Mouse (Mus musculus): ENCODE results near the gene Exd2. TPM values are rescaled to one million over a fixed set of nuclear protein-coding genes. Genes with fewer than 3 reads are reported as not detected.

Gene Exd2
- total and polyA plus RNA-seq, 2 experiments, result 4.9 to 9.8 TPM

DNA sequence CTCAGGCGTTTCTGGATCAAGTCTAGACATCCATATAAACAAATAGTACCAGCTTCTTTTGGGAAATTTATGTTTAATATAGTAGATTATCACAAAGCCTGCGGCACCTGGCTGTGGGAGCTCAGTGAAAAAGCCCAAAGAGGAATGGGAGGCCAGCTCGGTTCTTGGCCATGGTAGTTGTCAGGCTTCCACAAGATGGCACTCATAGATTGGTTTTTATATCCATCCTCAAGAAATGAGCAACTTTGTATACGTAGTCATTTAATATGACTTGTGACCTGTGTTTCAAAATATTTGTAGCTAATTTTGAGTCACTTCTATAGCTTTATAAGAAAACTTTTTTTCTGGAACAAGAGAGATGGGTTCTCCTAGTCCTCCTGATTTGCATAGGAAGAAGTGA lies 35.5 kb downstream of the Exd2 start:
- H3K79me2 ChIP-seq (ENCODE audit: control insufficient read depth, insufficient read depth, low read length), result no peaks in the 10 kb centered on the region
- no peak overlapping the region for H3K9ac ChIP-seq (ENCODE audit: low read depth, low read length)
- no peak for DNase-seq (ENCODE audit: extremely low read depth, low read depth, low spot score)
- H3K4me1 ChIP-seq (ENCODE audit: control insufficient read depth, insufficient read depth, low read length), result no peaks in the 10 kb centered on the region; the same call in 1 of the 2 replicates
- no peaks in the 10 kb centered on the region for H3K27me3 ChIP-seq (ENCODE audit: control insufficient read depth, insufficient read depth, low read length)
- H3K4me3 ChIP-seq (ENCODE audit: insufficient read depth, low read depth, low read length), result no peak overlapping the region
- 0 out of 2 replicates have a peak, but pooled peaks cover 2% of the 10 kb centered on the region for H3K36me3 ChIP-seq (ENCODE audit: control insufficient read depth, insufficient read depth, low read length)
- 77% methylated on average over 4 of the region's 4 CpGs for WGBS
- H3K27ac ChIP-seq (replicated peaks; ENCODE audit: insufficient read depth, low read depth, low read length), result no peak overlapping the region
- TF ChIP-seq POLR2A (IDR thresholded peaks at IDR 0.05; ENCODE audit: extremely low read depth, insufficient read depth, low read length), result no peak
- no peak for TF ChIP-seq CTCF (IDR thresholded peaks at IDR 0.05; ENCODE audit: low read depth, low read length)

DNA sequence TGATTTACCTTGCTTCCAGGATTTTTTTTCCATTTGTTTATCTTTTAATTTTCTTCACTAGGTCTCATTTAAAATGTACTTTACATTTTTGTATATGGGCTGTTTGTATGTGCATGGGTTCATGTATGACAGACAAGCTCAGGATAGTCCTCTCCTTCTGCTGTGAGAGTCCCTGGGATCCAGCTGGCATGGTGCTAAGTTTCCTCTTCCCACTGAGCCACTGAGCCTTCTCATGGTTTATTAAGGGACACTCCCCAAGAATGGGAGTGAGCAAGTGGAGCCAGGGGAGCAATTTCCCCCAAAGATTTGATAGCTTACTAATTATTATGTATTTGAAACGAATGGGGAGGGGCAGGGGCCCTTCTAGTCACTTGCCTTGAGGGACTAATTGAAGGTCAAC lies 37.6 kb downstream of the Exd2 start:
- Histone ChIP-seq H3K4me1 (ENCODE audit: control insufficient read depth, insufficient read depth, low read length) (no peaks in the 10 kb centered on the region), H3K9ac (ENCODE audit: low read depth, low read length) (no peak overlapping the region), H3K79me2 (ENCODE audit: control insufficient read depth, insufficient read depth, low read length) (no peaks in the 10 kb centered on the region), H3K4me3 (ENCODE audit: insufficient read depth, low read depth, low read length) (no peak overlapping the region), H3K27me3 (ENCODE audit: control insufficient read depth, insufficient read depth, low read length) (no peaks in the 10 kb centered on the region), H3K36me3 (ENCODE audit: control insufficient read depth, insufficient read depth, low read length) (0 out of 2 replicates have a peak, but pooled peaks cover 2% of the 10 kb centered on the region), H3K27ac (replicated peaks; ENCODE audit: insufficient read depth, low read depth, low read length) (no peak overlapping the region)
- WGBS, result 83% methylated on average over 1 of the region's 1 CpGs
- no peak for TF ChIP-seq CTCF (IDR thresholded peaks at IDR 0.05; ENCODE audit: low read depth, low read length)
- no peak for TF ChIP-seq POLR2A (IDR thresholded peaks at IDR 0.05; ENCODE audit: extremely low read depth, insufficient read depth, low read length)
- DNase-seq (ENCODE audit: extremely low read depth, low read depth, low spot score), result no peak

DNA sequence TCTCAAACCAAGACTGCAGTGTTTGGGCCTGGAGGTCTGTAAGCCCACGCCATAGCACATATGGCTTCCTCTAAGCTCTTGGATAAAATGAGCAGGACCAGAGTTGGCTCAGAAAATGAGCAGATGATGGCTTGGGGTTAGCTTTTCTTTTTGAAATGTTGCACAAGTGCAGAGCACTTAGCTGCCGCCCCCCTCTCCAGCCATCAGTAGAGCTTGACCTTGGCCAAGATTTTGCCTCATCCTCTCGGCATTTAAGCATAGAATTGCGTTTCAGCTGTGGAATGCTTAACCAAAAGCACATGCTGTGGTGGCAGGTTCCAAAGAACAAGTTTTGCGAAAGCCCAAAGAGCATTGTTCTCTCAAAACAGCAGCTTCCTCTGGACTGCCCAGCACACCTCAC lies 41.8 kb downstream of the Exd2 start:
- DNase-seq (ENCODE audit: extremely low read depth, low read depth, low spot score), result no peak
- no peak overlapping the region for H3K27ac ChIP-seq (replicated peaks; ENCODE audit: insufficient read depth, low read depth, low read length)
- no peaks in the 10 kb centered on the region for H3K36me3 ChIP-seq (ENCODE audit: control insufficient read depth, insufficient read depth, low read length)
- H3K9ac ChIP-seq (ENCODE audit: low read depth, low read length), result no peak overlapping the region
- 65% methylated on average over 5 of the region's 5 CpGs for WGBS
- no peaks in the 10 kb centered on the region for H3K27me3 ChIP-seq (ENCODE audit: control insufficient read depth, insufficient read depth, low read length)
- no peaks in the 10 kb centered on the region for H3K4me1 ChIP-seq (ENCODE audit: control insufficient read depth, insufficient read depth, low read length)
- TF ChIP-seq POLR2A (IDR thresholded peaks at IDR 0.05; ENCODE audit: extremely low read depth, insufficient read depth, low read length), result no peak
- TF ChIP-seq CTCF (IDR thresholded peaks at IDR 0.05; ENCODE audit: low read depth, low read length), result no peak
- no peaks in the 10 kb centered on the region for H3K79me2 ChIP-seq (ENCODE audit: control insufficient read depth, insufficient read depth, low read length)
- no peak overlapping the region for H3K4me3 ChIP-seq (ENCODE audit: insufficient read depth, low read depth, low read length)

DNA sequence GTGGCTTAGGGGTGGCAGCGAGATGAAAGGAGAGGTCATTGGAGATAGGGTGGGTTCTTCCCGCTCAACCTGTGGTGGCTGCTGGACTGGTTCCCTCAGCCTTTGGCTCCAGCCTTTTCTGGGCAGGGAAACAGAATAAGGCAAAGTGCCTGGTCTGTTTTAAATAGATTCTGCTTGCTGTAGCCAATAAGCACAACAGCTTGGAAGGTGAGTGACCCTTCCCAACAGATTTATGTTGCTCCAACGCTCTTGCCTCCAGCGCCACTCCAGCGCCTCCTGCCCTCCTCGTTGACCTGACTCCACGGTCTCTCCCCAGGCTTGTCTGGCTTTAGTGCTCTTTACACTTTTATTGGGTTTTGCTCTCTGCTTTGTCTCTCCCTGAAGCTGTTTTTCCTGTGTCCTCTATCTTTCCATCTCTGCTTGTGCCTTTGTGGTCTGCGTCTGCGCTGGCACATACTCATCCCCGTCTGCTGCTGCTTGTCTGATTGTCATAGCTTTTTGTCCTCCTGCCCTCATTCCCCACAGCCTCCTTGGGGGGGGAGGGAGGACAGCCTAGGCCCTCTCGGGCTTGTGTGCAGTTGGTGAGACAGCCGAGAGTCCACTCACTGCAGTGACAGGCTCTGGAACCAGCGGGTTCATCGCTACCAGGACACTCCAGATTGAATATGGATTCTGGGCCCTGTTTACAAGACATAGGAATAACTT lies 44.3 kb downstream of the Exd2 start:
- Histone ChIP-seq H3K27ac (replicated peaks; ENCODE audit: insufficient read depth, low read depth, low read length) (no peak overlapping the region), H3K9ac (ENCODE audit: low read depth, low read length) (no peak overlapping the region), H3K4me1 (ENCODE audit: control insufficient read depth, insufficient read depth, low read length) (no peaks in the 10 kb centered on the region), H3K36me3 (ENCODE audit: control insufficient read depth, insufficient read depth, low read length) (no peaks in the 10 kb centered on the region), H3K27me3 (ENCODE audit: control insufficient read depth, insufficient read depth, low read length) (no peaks in the 10 kb centered on the region), H3K4me3 (ENCODE audit: insufficient read depth, low read depth, low read length) (no peak overlapping the region), H3K79me2 (ENCODE audit: control insufficient read depth, insufficient read depth, low read length) (no peaks in the 10 kb centered on the region)
- TF ChIP-seq POLR2A (IDR thresholded peaks at IDR 0.05; ENCODE audit: extremely low read depth, insufficient read depth, low read length) (no peak), CTCF (IDR thresholded peaks at IDR 0.05; ENCODE audit: low read depth, low read length) (no peak)
- 70% methylated on average over 14 of the region's 14 CpGs for WGBS
- no peak for DNase-seq (ENCODE audit: extremely low read depth, low read depth, low spot score)

DNA sequence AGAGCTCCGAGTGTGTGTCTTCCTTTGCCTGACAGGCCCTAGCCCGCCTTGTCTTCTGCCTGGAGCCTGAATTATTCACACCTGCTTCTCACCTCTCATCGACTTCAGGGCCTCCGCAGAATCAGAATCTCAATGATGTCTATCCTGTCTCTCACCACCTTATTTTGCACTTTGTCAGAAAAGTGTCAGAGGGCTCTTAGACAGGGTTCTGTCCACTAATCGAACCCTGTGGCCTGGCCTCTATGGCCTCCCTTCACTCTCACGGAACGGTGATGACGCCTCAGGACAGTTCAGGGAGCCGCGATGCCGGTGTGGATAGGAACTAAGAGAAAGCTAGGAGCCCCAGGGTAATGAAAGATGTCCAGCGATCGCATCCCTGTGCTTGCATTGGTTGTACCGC lies 55.1 kb downstream of the Exd2 start, which contains the start of gene Galnt16:
Gene Galnt16, plus strand, starts transcription at position 301 of the 400 bp plus-strand sequence.
- Histone ChIP-seq H3K79me2 (ENCODE audit: control insufficient read depth, insufficient read depth, low read length) (no peaks in the 10 kb centered on the region), H3K4me3 (ENCODE audit: insufficient read depth, low read depth, low read length) (peak within 1 kb of the TSS; percentile 31; the same call in 1 of the 2 replicates), H3K27me3 (ENCODE audit: control insufficient read depth, insufficient read depth, low read length) (peaks cover 14% of the 10 kb centered on the region), H3K27ac (replicated peaks; ENCODE audit: insufficient read depth, low read depth, low read length) (no peak within 1 kb of the TSS), H3K9ac (ENCODE audit: low read depth, low read length) (no peak within 1 kb of the TSS), H3K4me1 (ENCODE audit: control insufficient read depth, insufficient read depth, low read length) (no peaks in the 10 kb centered on the region), H3K36me3 (ENCODE audit: control insufficient read depth, insufficient read depth, low read length) (no peaks in the 10 kb centered on the region)
- TF ChIP-seq CTCF (IDR thresholded peaks at IDR 0.05; ENCODE audit: low read depth, low read length), result no peak
- TF ChIP-seq POLR2A (IDR thresholded peaks at IDR 0.05; ENCODE audit: extremely low read depth, insufficient read depth, low read length), result no peak
- WGBS, result 8% methylated on average over 14 of the region's 14 CpGs
- DNase-seq (ENCODE audit: extremely low read depth, low read depth, low spot score), result no peak

- 2% methylated on average over 25 of the region's 25 CpGs for WGBS
Observed at GRCm38 (mm10) chr12:80518393-80518756, 55.5 kb downstream of the Exd2 start.

More at GRCm38 (mm10) chr12:80518393-80518756, 55.5 kb downstream of the Exd2 start:
- Histone ChIP-seq H3K4me3 (ENCODE audit: insufficient read depth, low read depth, low read length) (no peak overlapping the region), H3K9ac (ENCODE audit: low read depth, low read length) (no peak overlapping the region), H3K27me3 (ENCODE audit: control insufficient read depth, insufficient read depth, low read length) (peaks cover 14% of the 10 kb centered on the region), H3K27ac (replicated peaks; ENCODE audit: insufficient read depth, low read depth, low read length) (no peak overlapping the region), H3K4me1 (ENCODE audit: control insufficient read depth, insufficient read depth, low read length) (no peaks in the 10 kb centered on the region), H3K79me2 (ENCODE audit: control insufficient read depth, insufficient read depth, low read length) (no peaks in the 10 kb centered on the region), H3K36me3 (ENCODE audit: control insufficient read depth, insufficient read depth, low read length) (no peaks in the 10 kb centered on the region)
- no peak for DNase-seq (ENCODE audit: extremely low read depth, low read depth, low spot score)
- TF ChIP-seq POLR2A (IDR thresholded peaks at IDR 0.05; ENCODE audit: extremely low read depth, insufficient read depth, low read length), result no peak
- TF ChIP-seq CTCF (IDR thresholded peaks at IDR 0.05; ENCODE audit: low read depth, low read length), result no peak

All from liver, adult 2 months (tissue).